Mouse (Mus musculus) small intestine, adult 2 months (tissue): ENCODE measurements around the gene Mindy4. TPM values are rescaled to one million over a fixed set of nuclear protein-coding genes. Genes with fewer than 3 reads are reported as not detected.

Source experiments
- H3K27ac ChIP-seq: fragments of 200-500 bp; 2 replicates; pipeline ENCODE4 v1.5.1; 2012; ENCODE audit warnings: low read depth, low read length, control low read depth, inconsistent platforms; ENCODE audit not compliant: insufficient read depth
- H3K27me3 ChIP-seq: fragments of 200-500 bp; 2 replicates; pipeline ENCODE4 v1.6.1; 2012; ENCODE audit warnings: mild to moderate bottlenecking, moderate library complexity, low read length, inconsistent platforms; ENCODE audit not compliant: control insufficient read depth, insufficient read depth
- H3K36me3 ChIP-seq: fragments of 200-500 bp; 2 replicates; pipeline ENCODE4 v1.6.1; 2012; ENCODE audit warnings: mild to moderate bottlenecking, low read length, control low read depth, inconsistent platforms; ENCODE audit not compliant: control insufficient read depth, insufficient read depth
- H3K4me1 ChIP-seq: fragments of 200-500 bp; 2 replicates; pipeline ENCODE4 v1.6.1; 2012; ENCODE audit warnings: low read length, inconsistent platforms, mixed read lengths; ENCODE audit not compliant: control insufficient read depth, insufficient read depth, insufficient read length
- H3K4me3 ChIP-seq: fragments of 200-500 bp; 2 replicates; pipeline ENCODE4 v1.5.1; 2012; ENCODE audit warnings: low read depth, mild to moderate bottlenecking, control low read depth, inconsistent platforms, low read length, moderate library complexity
- CTCF ChIP-seq: fragments of 200-500 bp; IDR thresholded peaks from 2 replicates; pipeline ENCODE4 v1.5.1; 2012; ENCODE audit warnings: low read depth, mild to moderate bottlenecking, control low read depth, inconsistent platforms, low read length, moderate library complexity, mixed read lengths; ENCODE audit not compliant: insufficient replicate concordance, insufficient read length; ENCODE audit errors: extremely low read depth
- POLR2A ChIP-seq: fragments of 200-500 bp; IDR thresholded peaks from 2 replicates; pipeline ENCODE4 v1.6.1; 2012; ENCODE audit warnings: low read depth, mild to moderate bottlenecking, control low read depth, inconsistent platforms, low read length, moderate library complexity
- WGBS: fragments of 180-500 bp; shearing (Covaris S2); methylation state at CpG from one replicate; pipeline ENCODE4 v1.1.7; 2018; 5-methylcytosine and 5-hydroxymethylcytosine counted together
- polyA plus RNA-seq: library from polyadenylated mRNA; depleted of rRNA; stranded (reverse); fragments of >200 nt; gene quantifications from 2 replicates; pipeline ENCODE4 v1.2.3, GENCODE M21; 2012

Mindy4 gene
- polyA plus RNA-seq, 1 experiment = 0.98 TPM

DNA sequence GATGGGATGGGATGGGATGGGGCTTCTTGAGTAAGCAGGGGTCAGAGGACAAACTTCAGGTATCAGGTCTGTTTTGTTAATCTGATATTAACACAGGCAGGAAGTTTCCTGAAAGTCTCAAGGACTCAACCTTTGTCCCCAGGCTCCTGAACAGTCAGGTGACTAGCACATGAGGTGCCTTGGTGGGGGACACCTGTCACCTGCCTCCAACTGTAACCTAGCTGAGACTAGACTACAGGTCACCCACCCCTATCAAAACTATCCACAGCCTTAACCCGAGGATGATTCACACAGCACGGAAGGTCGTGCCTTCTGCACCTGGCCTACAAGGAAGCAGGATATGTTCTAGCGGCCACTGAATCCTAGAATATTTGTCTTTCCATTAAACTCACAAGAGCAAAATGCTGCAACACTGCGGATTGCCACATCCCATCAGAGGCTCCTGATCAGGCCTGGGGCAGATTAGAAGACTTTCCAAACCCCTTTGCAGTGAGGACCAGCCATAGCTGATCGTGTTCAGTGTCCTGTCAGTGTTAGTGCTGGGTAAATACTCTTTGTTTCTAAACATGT lies 147.3 kb downstream of the Mindy4 start:
- WGBS = 33% methylated on average over 6 of the region's 6 CpGs
- no peak overlapping the region for H3K4me3 ChIP-seq

DNA sequence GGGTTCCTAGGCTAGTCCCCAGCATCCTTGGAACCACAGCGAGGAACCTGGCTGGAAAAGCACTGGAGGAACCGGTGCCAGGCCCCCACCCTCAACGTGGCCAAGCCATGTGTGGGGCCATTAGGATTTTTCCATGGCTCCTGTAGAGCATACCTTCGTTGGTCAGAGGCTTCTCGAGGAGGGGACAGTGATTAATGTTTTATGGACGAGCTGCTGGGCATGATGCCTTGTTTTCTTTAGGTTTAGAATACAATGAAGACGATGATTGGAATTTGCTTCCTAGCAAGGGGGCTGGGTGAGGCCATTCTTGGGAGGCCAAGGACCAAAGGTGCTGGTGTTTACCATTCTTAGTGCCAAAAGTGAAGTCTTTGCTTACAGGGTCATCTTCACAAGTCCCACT lies 148.5 kb downstream of the Mindy4 start:
- whole genome bisulfite sequencing = 59% methylated on average over 7 of the region's 7 CpGs
- Histone ChIP-seq H3K4me1 (peaks cover 26% of the 10 kb centered on the region; the same call in 1 of the 2 replicates), H3K4me3 (no peak overlapping the region), H3K27ac (no peak overlapping the region), H3K27me3 (no peaks in the 10 kb centered on the region), H3K36me3 (peaks cover 7% of the 10 kb centered on the region; the same call in 1 of the 2 replicates)
- TF ChIP-seq CTCF = no peak

More for the DNA sequence above, 147.3 kb downstream of the Mindy4 start:
- peaks cover 16% of the 10 kb centered on the region; the same call in 1 of the 2 replicates for H3K36me3 ChIP-seq
- H3K27me3 ChIP-seq = no peaks in the 10 kb centered on the region
- H3K27ac ChIP-seq = peak overlapping the region; percentile 44
- TF ChIP-seq CTCF (no peak), POLR2A (no peak)
- peaks cover 26% of the 10 kb centered on the region; the same call in 1 of the 2 replicates for H3K4me1 ChIP-seq

DNA sequence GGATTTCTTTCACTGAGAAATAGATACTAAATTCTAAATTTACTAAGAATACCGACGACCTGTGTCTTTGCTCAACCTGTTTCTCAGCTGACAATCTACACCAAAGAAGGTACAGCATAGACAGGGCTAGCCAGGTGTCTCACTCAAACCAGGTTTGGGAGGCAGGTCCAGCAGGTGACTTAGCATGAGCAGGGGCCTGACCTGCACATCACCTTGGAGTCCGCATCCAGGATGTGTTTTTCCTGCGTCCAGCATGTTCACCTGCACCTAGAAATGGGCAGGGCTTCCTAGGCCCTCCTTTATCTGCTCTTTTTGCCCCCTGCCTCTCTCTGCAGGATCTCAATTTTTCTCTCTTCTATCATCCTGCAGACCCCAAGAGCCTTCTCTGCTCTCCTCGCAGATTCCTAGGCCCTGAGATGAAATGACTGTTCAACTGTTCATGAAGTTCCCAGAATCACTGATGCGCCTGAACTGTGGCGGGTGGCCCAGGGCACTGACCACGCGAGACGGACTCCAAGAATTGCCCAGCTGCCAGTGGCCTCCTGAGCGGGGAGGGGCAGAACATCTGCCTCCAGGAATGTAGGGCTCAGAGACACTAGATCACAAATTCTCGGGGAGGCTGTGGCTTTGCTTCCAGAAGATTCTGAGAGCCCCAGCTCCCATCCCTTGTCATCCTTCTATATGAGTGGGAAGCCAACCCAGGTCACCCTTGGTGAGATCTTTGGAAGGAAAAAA lies 150.7 kb downstream of the Mindy4 start:
- H3K4me3 ChIP-seq = no peak overlapping the region
- TF ChIP-seq POLR2A (no peak), CTCF (no peak)
- 69% methylated on average over 12 of the region's 12 CpGs for WGBS
- no peaks in the 10 kb centered on the region for H3K27me3 ChIP-seq
- peaks cover 35% of the 10 kb centered on the region for H3K4me1 ChIP-seq
- no peak overlapping the region for H3K27ac ChIP-seq
- no peaks in the 10 kb centered on the region for H3K36me3 ChIP-seq

DNA sequence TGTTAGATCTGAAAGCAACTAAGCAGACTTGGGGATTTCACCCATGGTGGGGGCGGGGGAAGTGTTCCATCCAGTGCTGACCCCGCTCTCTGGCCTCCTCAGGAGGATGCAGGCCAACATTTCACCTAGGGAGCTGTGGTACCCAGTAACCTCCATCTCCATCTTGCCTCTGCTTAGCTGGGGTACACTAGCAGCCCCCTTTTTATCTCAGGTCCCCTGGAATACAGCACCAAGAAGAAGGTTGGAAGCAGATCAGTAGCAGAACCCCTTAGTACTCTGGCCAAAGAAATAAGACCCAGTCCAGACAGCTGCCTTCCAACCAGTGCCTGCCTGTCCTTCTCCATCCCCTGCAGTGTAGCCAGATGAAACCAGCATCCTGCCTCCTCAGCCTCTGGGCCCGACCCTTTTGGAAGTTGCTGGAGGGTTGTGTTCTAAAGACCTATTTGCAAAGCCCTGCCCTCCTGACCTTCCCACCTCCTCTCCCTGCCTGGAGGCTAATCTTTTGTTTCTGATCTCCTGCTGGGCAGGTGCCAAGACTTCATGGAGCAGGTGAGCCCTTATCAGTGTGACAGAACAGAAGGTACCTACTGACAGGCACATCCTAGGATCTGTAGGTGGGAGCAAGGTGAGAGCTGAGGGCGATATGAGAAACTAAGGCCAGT lies 151.4 kb downstream of the Mindy4 start:
- 58% methylated on average over 4 of the region's 4 CpGs for WGBS
- Histone ChIP-seq H3K27me3 (no peaks in the 10 kb centered on the region), H3K27ac (no peak overlapping the region), H3K36me3 (no peaks in the 10 kb centered on the region), H3K4me1 (peaks cover 33% of the 10 kb centered on the region), H3K4me3 (no peak overlapping the region)
- TF ChIP-seq POLR2A = no peak
- no peak for TF ChIP-seq CTCF

GRCm38 (mm10) chr6:55355575-55355974 lies 152.4 kb downstream of the Mindy4 start:
- Histone ChIP-seq H3K4me1 (peaks cover 24% of the 10 kb centered on the region), H3K4me3 (no peak overlapping the region), H3K27ac (no peak overlapping the region), H3K36me3 (no peaks in the 10 kb centered on the region), H3K27me3 (no peaks in the 10 kb centered on the region)
- WGBS = 34% methylated on average over 7 of the region's 7 CpGs
- TF ChIP-seq CTCF (no peak), POLR2A (no peak)

- WGBS = 31% methylated on average over 5 of the region's 5 CpGs
Measured at GRCm38 (mm10) chr6:55356017-55356703, 153.0 kb downstream of the Mindy4 start.

More at GRCm38 (mm10) chr6:55356017-55356703, 153.0 kb downstream of the Mindy4 start:
- Histone ChIP-seq H3K27me3 (no peaks in the 10 kb centered on the region), H3K36me3 (no peaks in the 10 kb centered on the region), H3K27ac (peak overlapping the region; percentile 37), H3K4me1 (peaks cover 20% of the 10 kb centered on the region), H3K4me3 (no peak overlapping the region)
- no peak for TF ChIP-seq CTCF
- TF ChIP-seq POLR2A = no peak
